Mouse (Mus musculus): Measurements from ENCODE around the gene Gm20708.

- TF ChIP-seq CTCF (IDR thresholded peaks at IDR 0.05; ENCODE audit: control insufficient read depth, insufficient read depth, insufficient replicate concordance, low read depth, low read length) (no peak), POLR2A (IDR thresholded peaks at IDR 0.05; ENCODE audit: control insufficient read depth, low read depth, low read length) (no peak)
These were observed 11.3 kb upstream of the Gm20708 start for GRCm38 (mm10) chr11:117798160-117798541.
